Mouse (Mus musculus): Measurements from ENCODE around the gene Parp16. TPM values are rescaled to one million over a fixed set of nuclear protein-coding genes. Genes with fewer than 3 reads are reported as not detected.
"Not testable (repeated sequence)": the region's sequence is repeated elsewhere in the genome, so short reads cannot be mapped to it uniquely, and the experiment has no call there.

Gene Parp16
- total RNA-seq, 4 experiments from 2014 or later: 3.4 to 4.5 (median 3.7) TPM

GRCm38 (mm10) chr9:65208293-65209179 lies 13.4 kb downstream of the Parp16 start:
- DNase-seq (ENCODE audit: low spot score): no peak

GRCm38 (mm10) chr9:65211598-65211997 lies 16.4 kb downstream of the Parp16 start:
- no peak for DNase-seq (ENCODE audit: low spot score)

GRCm38 (mm10) chr9:65214425-65214777 lies 19.2 kb downstream of the Parp16 start:
- peak; percentile 73 for DNase-seq (ENCODE audit: low spot score)

GRCm38 (mm10) chr9:65214778-65215493 lies 19.8 kb downstream of the Parp16 start:
- DNase-seq (ENCODE audit: low spot score): peak; percentile 84

- DNase-seq (ENCODE audit: low spot score): no peak
Observed at GRCm38 (mm10) chr9:65215494-65216126, 20.5 kb downstream of the Parp16 start.

GRCm38 (mm10) chr9:65216972-65217371 lies 21.8 kb downstream of the Parp16 start:
- no peak for DNase-seq (ENCODE audit: low spot score)

- DNase-seq (ENCODE audit: low spot score): no peak
Observed at GRCm38 (mm10) chr9:65217661-65218060, 22.5 kb downstream of the Parp16 start.

GRCm38 (mm10) chr9:65218916-65219315 lies 23.8 kb downstream of the Parp16 start:
- no peak for DNase-seq (ENCODE audit: low spot score)

- DNase-seq (ENCODE audit: low spot score): not testable (repeated sequence)
Observed at GRCm38 (mm10) chr9:65220398-65220797, 25.2 kb downstream of the Parp16 start.

- DNase-seq (ENCODE audit: low spot score): no peak
Observed at GRCm38 (mm10) chr9:65223927-65224326, 28.8 kb downstream of the Parp16 start.

- DNase-seq (ENCODE audit: low spot score): no peak
Observed at GRCm38 (mm10) chr9:65225795-65226194, 30.6 kb downstream of the Parp16 start.

GRCm38 (mm10) chr9:65230250-65230649 lies 35.1 kb downstream of the Parp16 start:
- no peak for DNase-seq (ENCODE audit: low spot score)

GRCm38 (mm10) chr9:65231284-65231683 lies 36.1 kb downstream of the Parp16 start:
- DNase-seq (ENCODE audit: low spot score): no peak

GRCm38 (mm10) chr9:65233243-65233985 lies 38.3 kb downstream of the Parp16 start:
- DNase-seq (ENCODE audit: low spot score): no peak

GRCm38 (mm10) chr9:65234734-65235133 lies 39.6 kb downstream of the Parp16 start:
- DNase-seq (ENCODE audit: low spot score): no peak

GRCm38 (mm10) chr9:65235601-65236000 lies 40.4 kb downstream of the Parp16 start:
- no peak for DNase-seq (ENCODE audit: low spot score)

- no peak for DNase-seq (ENCODE audit: low spot score)
Observed at GRCm38 (mm10) chr9:65237616-65238015, 42.5 kb downstream of the Parp16 start.

GRCm38 (mm10) chr9:65238191-65238760 lies 43.1 kb downstream of the Parp16 start:
- no peak for DNase-seq (ENCODE audit: low spot score)

- DNase-seq (ENCODE audit: low spot score): no peak
Observed at GRCm38 (mm10) chr9:65239176-65239575, 44.0 kb downstream of the Parp16 start.

GRCm38 (mm10) chr9:65239731-65240130 lies 44.6 kb downstream of the Parp16 start:
- no peak for DNase-seq (ENCODE audit: low spot score)

GRCm38 (mm10) chr9:65240587-65240986 lies 45.4 kb downstream of the Parp16 start:
- no peak for DNase-seq (ENCODE audit: low spot score)
